Mouse (Mus musculus) liver, adult 2 months (tissue): ENCODE data around the gene Cldn14.

ENCODE experiments used
- CTCF ChIP-seq: fragments of 200-500 bp; IDR thresholded peaks from 2 replicates; pipeline ENCODE4 v1.5.1; 2011; ENCODE audit warnings: low read depth, low read length, control low read depth
- POLR2A ChIP-seq: fragments of 200-500 bp; IDR thresholded peaks from 2 replicates; pipeline ENCODE4 v1.6.1; 2011; ENCODE audit warnings: low read length, control low read depth; ENCODE audit not compliant: insufficient read depth; ENCODE audit errors: extremely low read depth

DNA sequence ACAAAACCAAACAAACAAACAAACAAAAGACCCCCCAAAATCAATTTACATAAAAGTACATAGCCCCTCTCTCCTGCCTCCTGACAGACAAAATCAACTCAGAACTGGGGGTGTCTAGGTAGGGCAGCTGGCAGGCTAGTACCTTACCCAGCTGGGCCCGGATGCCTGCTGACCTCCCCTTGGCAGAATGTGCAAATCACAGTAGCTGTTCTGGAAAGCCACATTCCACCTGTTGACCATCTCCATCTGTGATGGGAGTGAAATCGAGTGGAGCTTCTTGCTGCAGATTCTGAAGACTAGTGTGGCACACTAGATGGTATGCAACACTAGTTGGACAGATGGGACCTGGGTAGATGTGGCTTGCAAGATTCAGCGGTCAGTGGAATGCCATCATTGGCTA, 41.7 kb upstream of the Cldn14 start:
- TF ChIP-seq POLR2A = no peak
- no peak for TF ChIP-seq CTCF
